Mouse (Mus musculus) granulocyte monocyte progenitor cell, adult 5-6 weeks (primary cell): Measurements from ENCODE around the gene Exog. TPM values are rescaled to one million over a fixed set of nuclear protein-coding genes. Genes with fewer than 3 reads are reported as not detected.

Source experiments
- ATAC-seq: replicated peaks from 2 replicates; pipeline ENCODE4 v1.8.0; 2016; ENCODE audit warnings: mild to moderate bottlenecking, moderate TSS enrichment, inconsistent platforms; ENCODE audit not compliant: poor library complexity, severe bottlenecking
- total RNA-seq, 2 experiments: library from RNA; stranded (forward) in 1 of 2; stranded (reverse) in 1 of 2; fragments of 200-712, 200-1000 nt in 1 of 2; fragments of >200 nt in 1 of 2; fragmentation: Nextera tagmentation in 1 of 2; gene quantifications; 2 replicates each; pipeline ENCODE4 v1.2.3; 2014 to 2017

Gene Exog
- total RNA-seq, 2 experiments from 2014 or later = 4.2 to 17.7 TPM

GRCm38 (mm10) chr9:119455967-119456366, 11.2 kb downstream of the Exog start:
- no peak for ATAC-seq

GRCm38 (mm10) chr9:119457122-119457521, 12.4 kb downstream of the Exog start:
- ATAC-seq = no peak

- ATAC-seq = peak; percentile 79
These were observed 15.7 kb downstream of the Exog start for GRCm38 (mm10) chr9:119460410-119460809.

- ATAC-seq = no peak
These were observed 20.3 kb downstream of the Exog start for GRCm38 (mm10) chr9:119465056-119465455.

GRCm38 (mm10) chr9:119465595-119465994, 20.9 kb downstream of the Exog start:
- ATAC-seq = peak; percentile 50; the same call in 1 of the 2 replicates

GRCm38 (mm10) chr9:119469691-119470353, 25.1 kb downstream of the Exog start:
- no peak for ATAC-seq

- ATAC-seq = no peak
These were observed 27.7 kb downstream of the Exog start for GRCm38 (mm10) chr9:119472412-119472918.

GRCm38 (mm10) chr9:119473011-119473410, 28.3 kb downstream of the Exog start:
- no peak for ATAC-seq

- no peak for ATAC-seq
These were observed 28.9 kb downstream of the Exog start for GRCm38 (mm10) chr9:119473608-119474164.

- no peak for ATAC-seq
These were observed 30.2 kb downstream of the Exog start for GRCm38 (mm10) chr9:119474717-119475611.

GRCm38 (mm10) chr9:119477754-119478153, 33.0 kb downstream of the Exog start:
- ATAC-seq = no peak

GRCm38 (mm10) chr9:119478345-119478744, 33.6 kb downstream of the Exog start:
- 0 out of 2 replicates have a peak, but pooled peaks have one; percentile 35 for ATAC-seq

GRCm38 (mm10) chr9:119479297-119479696, 34.6 kb downstream of the Exog start:
- ATAC-seq = no peak

- no peak for ATAC-seq
These were observed 36.9 kb downstream of the Exog start for GRCm38 (mm10) chr9:119481612-119482011.

- no peak for ATAC-seq
These were observed 39.0 kb downstream of the Exog start for GRCm38 (mm10) chr9:119483554-119484353.

GRCm38 (mm10) chr9:119484420-119484819, 39.7 kb downstream of the Exog start:
- ATAC-seq = no peak

- no peak for ATAC-seq
These were observed 40.1 kb downstream of the Exog start for GRCm38 (mm10) chr9:119484868-119485267.

- no peak for ATAC-seq
These were observed 51.6 kb downstream of the Exog start for GRCm38 (mm10) chr9:119496354-119496753.

GRCm38 (mm10) chr9:119496960-119497359, 52.2 kb downstream of the Exog start:
- no peak for ATAC-seq
